Mouse (Mus musculus): ENCODE measurements around the gene Sox1.
A peak's percentile ranks its signal among the peaks of the same experiment; 100 is the strongest.

The Sox1 gene

DNA sequence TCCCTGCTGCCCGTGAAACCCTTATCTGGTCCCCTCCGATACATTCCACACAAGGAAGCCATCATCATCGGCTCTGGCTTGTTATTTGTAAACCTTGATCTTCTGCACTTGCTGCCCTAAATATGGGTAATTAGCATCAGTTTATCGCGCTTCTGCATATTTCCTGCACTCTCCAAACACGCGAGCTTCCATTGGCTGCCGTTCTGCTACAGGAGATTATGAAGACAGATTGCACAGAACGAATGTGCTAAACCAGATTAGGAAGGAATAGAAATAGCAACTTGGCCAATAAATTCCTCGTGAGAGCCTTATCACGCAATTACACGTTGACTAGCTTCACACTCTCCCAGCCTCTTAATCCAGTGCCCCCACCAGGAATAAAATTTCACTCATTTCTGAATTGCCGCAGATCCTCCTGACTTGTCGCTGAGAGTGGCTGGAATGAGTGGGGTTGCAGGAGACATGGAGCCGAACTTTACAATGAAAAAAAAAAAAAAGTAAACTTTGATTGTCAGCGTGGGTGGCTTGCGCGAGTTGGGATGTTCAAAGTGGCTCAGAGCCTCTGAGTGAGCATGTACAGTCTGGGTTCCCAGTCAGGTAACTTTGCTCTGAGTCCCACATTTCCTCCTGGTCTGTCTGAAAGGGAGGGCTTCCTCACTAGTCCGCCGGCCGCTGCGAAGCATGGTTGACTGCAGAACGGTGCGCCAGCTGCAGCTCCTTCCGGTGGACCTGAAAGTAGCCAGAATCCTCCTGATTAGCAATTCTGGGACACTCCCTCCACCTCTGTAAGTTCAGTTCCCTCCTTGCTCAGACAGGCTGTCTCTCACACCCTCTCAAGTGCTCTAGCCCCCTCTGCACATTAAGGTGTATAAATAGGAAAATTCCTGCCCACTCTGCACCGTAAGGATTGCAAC is 33.0 kb downstream of the Sox1 start:
- no peak for DNase-seq

DNA sequence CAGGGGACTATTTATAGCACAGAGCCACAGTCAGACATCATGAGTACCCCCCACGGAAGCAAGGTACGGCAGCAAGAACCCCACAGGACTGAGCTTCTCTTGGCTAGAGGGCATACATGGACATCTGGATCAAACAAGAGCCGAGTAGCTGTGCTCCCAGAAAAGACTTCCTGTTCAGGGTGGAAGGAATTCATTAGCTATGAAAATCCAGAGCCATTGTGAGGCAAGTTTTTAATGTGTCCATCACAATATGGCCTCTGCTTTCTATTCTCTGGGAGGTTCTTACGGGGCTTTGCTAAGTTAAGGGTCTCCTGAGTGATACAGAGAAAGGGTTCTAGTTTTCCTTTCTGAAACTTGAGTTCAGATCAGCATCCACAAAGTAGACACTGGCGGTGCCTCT is 33.8 kb downstream of the Sox1 start:
- no peak for DNase-seq

DNA sequence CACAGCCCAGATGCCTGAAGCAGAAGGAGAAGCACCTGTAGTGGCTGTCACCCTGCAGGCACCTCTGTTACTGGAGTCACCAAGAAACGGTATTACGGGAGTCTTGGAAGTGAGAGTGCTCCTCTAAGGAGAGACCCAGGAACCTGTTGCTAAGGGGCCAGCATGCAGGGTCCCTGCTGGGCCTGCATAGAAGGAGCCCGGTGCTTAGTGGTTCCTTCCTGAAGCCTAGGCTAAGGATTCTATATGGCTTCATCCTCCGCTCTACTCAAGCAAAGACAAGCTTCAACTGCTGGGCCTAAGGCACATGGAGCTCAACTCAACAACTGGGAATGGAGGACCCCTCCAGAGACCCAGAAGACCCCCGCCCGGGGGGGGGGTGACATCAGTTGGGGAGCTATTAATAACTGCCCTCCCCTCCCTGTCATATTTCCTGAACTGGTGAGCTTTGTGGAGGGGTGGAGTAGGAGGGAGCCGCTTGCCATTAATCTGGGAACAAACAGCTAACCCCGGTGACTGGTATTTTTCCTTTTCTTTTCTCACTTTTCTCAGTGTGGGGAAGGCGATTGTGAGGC is 34.6 kb downstream of the Sox1 start:
- no peak for DNase-seq

- peak; percentile 71 to 85 for DNase-seq
Observed at GRCm38 (mm10) chr8:12430173-12430899, 35.2 kb downstream of the Sox1 start.

- peak; percentile 30 to 39 for DNase-seq
Observed at GRCm38 (mm10) chr8:12430900-12431737, 36.0 kb downstream of the Sox1 start.

- DNase-seq, result no peak
Observed at GRCm38 (mm10) chr8:12431738-12432055, 36.6 kb downstream of the Sox1 start.

DNA sequence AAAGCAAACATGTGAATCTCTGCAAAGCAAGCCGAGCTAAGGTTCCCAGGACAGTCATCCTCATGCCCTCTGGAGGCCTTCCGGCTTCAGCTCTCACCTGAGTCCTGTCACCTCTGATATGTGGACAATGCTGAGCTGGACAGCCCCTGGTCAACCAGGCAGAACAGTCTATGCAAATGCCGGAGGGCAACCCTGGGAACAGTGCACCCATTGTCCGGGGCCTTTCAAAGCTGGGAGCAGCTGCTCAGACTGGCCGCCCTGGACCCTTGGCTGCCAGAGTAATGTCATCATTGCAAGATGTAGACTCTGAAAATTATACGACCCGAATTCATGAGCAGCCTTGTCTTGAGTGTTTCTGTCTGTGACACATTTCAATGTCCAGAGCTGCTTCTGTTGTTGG is 37.5 kb downstream of the Sox1 start:
- peak in 1 of 2 experiments; percentile 43 for DNase-seq

- DNase-seq, result peak; percentile 38 to 66
Observed at GRCm38 (mm10) chr8:12434771-12435170, 39.7 kb downstream of the Sox1 start.

DNA sequence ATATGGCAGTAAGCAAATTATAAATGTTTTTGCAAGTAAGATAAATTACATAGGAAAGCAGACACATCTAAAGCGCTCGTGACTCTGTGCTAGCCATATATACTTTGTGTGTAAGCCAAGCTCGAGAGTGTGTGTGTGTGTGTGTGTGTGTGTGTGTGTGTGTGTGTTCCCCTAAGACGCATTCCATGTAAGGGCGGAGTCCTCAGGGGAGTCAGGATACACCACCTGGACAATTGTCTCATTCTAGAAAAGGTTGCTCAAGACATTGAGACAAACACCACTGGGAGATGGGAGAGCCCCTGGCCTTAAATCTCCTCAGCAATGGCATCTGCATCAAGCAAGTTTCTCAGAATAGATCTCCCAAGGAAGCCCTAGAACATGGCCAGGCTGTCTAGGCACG is 42.9 kb downstream of the Sox1 start:
- no peak for DNase-seq

DNA sequence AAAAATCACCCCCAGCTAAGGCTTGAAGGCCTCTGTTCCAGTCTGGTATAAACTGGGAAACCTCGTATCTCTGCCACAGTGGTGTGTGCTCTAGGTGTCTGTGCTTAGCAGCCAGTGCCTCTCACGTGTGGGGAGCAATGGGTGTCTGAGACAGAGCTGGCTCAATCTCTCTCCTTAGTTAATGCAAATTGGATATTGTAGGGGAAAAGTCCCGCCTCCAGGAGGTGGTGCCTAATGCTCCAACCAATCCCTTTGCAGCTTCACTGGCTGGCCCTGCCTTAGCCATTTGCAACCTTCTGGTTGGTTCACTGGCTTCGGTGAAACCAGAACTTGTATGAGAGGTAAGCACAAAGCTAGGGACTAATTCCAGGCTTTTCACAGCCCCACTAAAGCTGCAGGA is 43.9 kb downstream of the Sox1 start:
- no peak for DNase-seq

GRCm38 (mm10) chr8:12439846-12440245 is 44.8 kb downstream of the Sox1 start:
- no peak for DNase-seq

GRCm38 (mm10) chr8:12440997-12441396 is 45.9 kb downstream of the Sox1 start:
- DNase-seq, result no peak

DNA sequence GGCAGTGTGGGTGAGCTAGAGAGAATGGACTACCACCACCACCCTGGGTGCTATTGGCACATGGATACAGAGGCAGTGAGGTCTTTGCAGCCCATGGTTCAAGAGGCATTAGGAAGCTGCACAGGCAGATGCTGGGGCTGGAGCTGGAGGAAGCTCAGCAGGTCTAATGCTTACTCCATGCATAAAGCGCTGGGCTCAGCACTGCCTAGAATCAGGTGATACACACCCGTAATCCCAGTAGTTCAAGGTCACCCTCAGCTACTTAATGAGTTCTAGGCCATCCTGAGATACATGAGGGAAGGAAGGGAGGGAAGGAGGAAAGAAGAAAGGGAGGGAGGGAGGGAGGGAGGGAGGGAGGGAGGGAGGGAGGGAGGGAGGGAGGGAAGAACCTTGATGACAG is 50.2 kb downstream of the Sox1 start:
- DNase-seq, result no peak

DNA sequence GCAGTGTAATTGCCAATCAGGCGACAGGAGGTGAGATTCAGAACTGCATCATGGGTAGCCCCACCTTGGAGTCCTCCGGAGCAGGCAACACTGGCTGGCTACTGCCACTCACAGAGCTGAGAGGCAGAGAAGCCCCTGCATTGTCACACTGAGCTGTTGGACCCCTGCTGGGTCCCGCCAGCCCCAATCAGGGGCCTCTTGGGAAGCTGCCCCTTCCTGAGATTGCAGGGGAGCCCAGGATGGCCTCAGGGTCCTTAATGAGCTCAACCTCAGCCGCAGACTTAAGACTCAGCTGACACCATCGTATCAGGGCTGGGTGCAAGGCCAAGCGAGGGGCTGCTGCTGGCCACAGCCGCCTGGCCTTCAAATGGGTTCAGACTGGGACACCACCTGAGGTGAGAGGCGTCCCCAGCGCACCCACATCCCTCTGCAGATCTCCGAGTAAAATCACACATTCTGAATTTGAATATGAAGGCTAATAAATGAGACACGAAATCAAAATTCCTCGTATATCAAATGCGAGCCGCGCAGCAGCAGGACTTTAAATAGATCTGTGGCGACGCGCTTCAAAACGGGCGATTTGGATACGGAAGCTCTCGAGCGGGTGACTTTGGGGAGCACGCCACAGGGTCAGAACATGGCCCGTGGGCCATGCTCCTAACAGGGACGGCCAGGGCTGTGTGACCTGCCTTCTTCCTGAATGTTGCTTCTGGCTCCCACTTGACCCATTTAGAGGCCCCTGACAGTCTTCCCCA is 51.0 kb downstream of the Sox1 start:
- no peak for DNase-seq

Data from cerebellum, postnatal 10 days (tissue).